Mouse (Mus musculus) hindbrain, embryonic 10.5 days (tissue): ENCODE measurements at regions not wholly inside any gene's neighbourhood (a gene's known extent, or its start where the extent isn't known, plus 50 kb on each side); places are given as distances from the start of the nearest gene placed in this dataset.

Experiments
- DNase-seq: peaks from one replicate; pipeline ENCODE4 v3.0.0-alpha.2; 2017; ENCODE audit warnings: low spot score
- H3K27ac ChIP-seq: fragments of 300-500 bp; sonication (generic); 2 replicates; pipeline ENCODE4 v1.5.1; 2016; ENCODE audit warnings: mild to moderate bottlenecking, moderate library complexity
- H3K27me3 ChIP-seq: fragments of 300-500 bp; sonication (generic); 2 replicates; pipeline ENCODE4 v1.6.1; 2016; ENCODE audit warnings: mild to moderate bottlenecking; ENCODE audit not compliant: poor library complexity, insufficient read depth, severe bottlenecking
- H3K36me3 ChIP-seq: fragments of 300-500 bp; sonication (generic); 2 replicates; pipeline ENCODE4 v1.6.1; 2016; ENCODE audit warnings: mild to moderate bottlenecking, moderate library complexity
- H3K4me1 ChIP-seq: fragments of 300-500 bp; sonication (generic); replicated peaks from 2 replicates; pipeline ENCODE4 v1.6.1; 2016; ENCODE audit warnings: mild to moderate bottlenecking
- H3K4me3 ChIP-seq: fragments of 300-500 bp; sonication (generic); 2 replicates; pipeline ENCODE4 v1.5.1; 2016; ENCODE audit warnings: mild to moderate bottlenecking, moderate library complexity
- H3K9me3 ChIP-seq: fragments of 300-500 bp; sonication (generic); 2 replicates; pipeline ENCODE4 v1.6.1; 2016; ENCODE audit warnings: mild to moderate bottlenecking, moderate library complexity
- WGBS: fragments of 180-500 bp; shearing (Covaris S2); methylation state at CpG from one replicate; pipeline ENCODE4 v1.1.7; 2016; 5-methylcytosine and 5-hydroxymethylcytosine counted together

DNA sequence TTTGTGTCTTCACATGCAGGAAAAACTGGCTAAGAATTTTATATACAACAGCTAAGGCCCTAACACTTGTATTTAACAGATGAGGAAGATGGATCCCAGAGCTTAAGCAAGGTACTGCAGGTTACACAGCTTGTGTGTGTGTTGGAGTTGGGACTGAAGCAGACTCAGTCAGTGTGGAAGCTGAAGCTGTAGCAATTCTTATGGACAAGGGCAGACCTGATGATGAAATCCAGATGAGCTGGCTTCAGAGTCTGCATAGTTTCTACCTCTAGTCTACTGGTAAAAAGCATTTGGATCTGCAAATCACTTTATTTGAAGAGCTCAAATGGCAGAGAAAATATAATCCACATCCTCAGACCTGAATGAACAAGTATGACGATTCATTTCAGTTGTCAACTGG lies 226.7 kb downstream of the Bcl2l11 start:
- H3K27ac ChIP-seq = no peak overlapping the region
- H3K4me3 ChIP-seq = no peak overlapping the region
- no peaks in the 10 kb centered on the region for H3K27me3 ChIP-seq
- no peaks in the 10 kb centered on the region for H3K36me3 ChIP-seq
- no peaks in the 10 kb centered on the region for H3K4me1 ChIP-seq
- WGBS = 81% methylated on average over 1 of the region's 1 CpGs
- H3K9me3 ChIP-seq = no peaks in the 10 kb centered on the region
- no peak for DNase-seq

DNA sequence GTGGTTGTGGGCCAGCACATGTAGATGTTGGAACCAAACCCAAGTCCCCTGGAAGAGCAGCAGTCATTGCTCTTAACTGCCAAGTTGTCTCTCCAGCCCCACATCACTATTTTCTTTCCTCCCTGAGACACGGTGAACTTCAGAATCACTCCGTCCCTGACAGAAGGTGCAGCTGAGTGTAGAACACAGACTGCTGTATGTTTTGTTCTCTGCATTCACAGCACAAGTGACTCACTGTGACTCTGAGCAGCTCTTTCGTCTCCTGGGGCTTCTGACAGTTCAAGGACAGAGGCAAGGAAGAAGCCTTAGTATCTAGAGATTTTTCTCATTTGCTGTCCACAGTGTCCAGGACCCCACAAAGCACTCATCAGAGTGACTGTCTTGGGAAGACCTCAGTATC lies 227.6 kb downstream of the Bcl2l11 start:
- H3K4me3 ChIP-seq = no peak overlapping the region
- no peak for DNase-seq
- no peaks in the 10 kb centered on the region for H3K4me1 ChIP-seq
- WGBS = 82% methylated on average over 3 of the region's 3 CpGs
- H3K27ac ChIP-seq = no peak overlapping the region
- no peaks in the 10 kb centered on the region for H3K27me3 ChIP-seq
- H3K36me3 ChIP-seq = no peaks in the 10 kb centered on the region
- no peaks in the 10 kb centered on the region for H3K9me3 ChIP-seq

DNA sequence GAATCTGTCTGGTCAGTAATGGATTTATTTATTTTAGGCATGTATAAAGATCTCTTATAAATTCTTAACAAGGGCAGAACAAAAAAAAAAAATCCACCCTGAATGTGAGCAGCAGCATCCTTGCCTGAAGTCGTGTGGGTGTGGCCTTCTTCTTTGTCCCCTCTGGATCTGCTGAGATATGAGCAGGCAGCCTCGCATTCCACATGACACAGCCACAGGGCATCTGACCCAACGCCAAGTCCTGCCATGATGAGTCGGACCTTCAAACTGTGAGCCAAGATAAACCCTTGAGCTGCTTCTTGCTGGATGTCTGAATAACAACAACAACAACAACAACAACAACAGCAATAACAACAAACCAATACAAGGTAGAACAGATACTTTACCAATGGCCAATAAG lies 230.5 kb downstream of the Bcl2l11 start:
- Histone ChIP-seq H3K4me3 (no peak overlapping the region), H3K4me1 (peaks cover 19% of the 10 kb centered on the region; the same call in 1 of the 2 replicates), H3K27ac (no peak overlapping the region), H3K27me3 (no peaks in the 10 kb centered on the region), H3K9me3 (no peaks in the 10 kb centered on the region), H3K36me3 (no peaks in the 10 kb centered on the region)
- WGBS = 88% methylated on average over 4 of the region's 4 CpGs
- no peak for DNase-seq

DNA sequence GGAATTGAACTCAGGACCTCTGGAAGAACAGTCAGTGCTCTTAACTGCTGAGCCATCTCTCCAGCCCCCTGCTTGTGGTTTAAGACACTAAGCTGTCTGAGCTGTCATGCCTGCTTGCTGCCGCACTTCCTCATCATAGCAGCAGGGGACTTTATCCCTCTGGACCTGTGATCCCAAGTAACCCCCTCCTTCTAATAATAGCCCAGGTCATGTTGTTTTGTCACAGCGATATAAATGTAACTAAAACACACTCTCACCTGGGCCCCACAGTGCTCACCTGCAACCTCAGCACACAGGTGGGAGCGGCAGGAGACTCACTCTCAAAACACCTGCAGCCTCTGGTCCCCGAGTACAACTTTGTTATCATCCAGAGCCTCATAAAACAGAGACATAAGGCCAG lies 231.9 kb upstream of the Spdye4c start:
- H3K27ac ChIP-seq = no peak overlapping the region
- no peaks in the 10 kb centered on the region for H3K27me3 ChIP-seq
- peaks cover 24% of the 10 kb centered on the region for H3K4me1 ChIP-seq
- 75% methylated on average over 4 of the region's 4 CpGs for WGBS
- no peaks in the 10 kb centered on the region for H3K36me3 ChIP-seq
- H3K9me3 ChIP-seq = no peaks in the 10 kb centered on the region
- H3K4me3 ChIP-seq = no peak overlapping the region
- no peak for DNase-seq

DNA sequence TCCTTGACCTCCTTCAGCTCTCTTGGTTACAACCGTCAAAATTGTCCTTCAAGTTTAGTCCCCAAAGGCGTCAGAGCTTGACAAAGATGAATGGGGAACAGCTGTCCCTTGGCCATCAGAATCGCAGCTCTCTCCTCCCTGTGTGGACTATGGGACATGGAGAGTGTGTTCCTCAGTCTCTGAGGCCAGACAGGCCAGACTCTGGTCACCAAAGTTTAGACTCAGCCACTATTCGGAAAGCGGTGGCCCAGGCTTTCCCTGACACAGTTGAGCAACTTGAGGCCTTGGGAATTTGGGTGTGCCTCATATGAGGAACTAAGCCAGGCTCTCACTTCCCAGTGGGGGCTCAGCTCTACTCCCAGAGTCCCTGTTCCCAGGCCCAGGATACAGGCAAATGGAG lies 230.5 kb upstream of the Spdye4c start:
- 75% methylated on average over 5 of the region's 5 CpGs for WGBS
- Histone ChIP-seq H3K27ac (no peak overlapping the region), H3K4me3 (no peak overlapping the region), H3K27me3 (no peaks in the 10 kb centered on the region), H3K36me3 (no peaks in the 10 kb centered on the region), H3K9me3 (no peaks in the 10 kb centered on the region), H3K4me1 (peaks cover 26% of the 10 kb centered on the region)
- no peak for DNase-seq

DNA sequence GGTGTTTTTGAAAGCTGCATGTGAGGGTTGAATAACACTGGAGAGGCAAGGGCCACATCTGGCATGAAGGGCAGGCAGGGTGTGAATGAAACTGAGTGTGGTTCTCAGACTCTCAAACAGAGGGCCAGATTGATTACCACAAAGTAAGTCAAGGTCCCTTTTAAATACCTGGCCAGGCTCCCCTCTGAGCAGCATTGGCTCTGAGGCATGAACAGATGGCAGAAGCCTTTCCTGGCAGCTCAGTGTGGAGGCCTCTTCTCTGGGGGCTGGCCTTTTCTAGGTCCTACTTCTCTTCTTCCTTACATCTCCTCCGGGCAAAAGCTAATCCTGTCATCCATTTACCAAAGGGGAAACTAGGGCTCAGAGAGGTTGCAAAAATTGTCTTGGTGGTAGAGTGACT lies 229.6 kb upstream of the Spdye4c start:
- H3K4me1 ChIP-seq = peaks cover 26% of the 10 kb centered on the region
- no peak overlapping the region for H3K27ac ChIP-seq
- no peak overlapping the region for H3K4me3 ChIP-seq
- H3K27me3 ChIP-seq = no peaks in the 10 kb centered on the region
- no peaks in the 10 kb centered on the region for H3K9me3 ChIP-seq
- 88% methylated on average over 1 of the region's 1 CpGs for WGBS
- H3K36me3 ChIP-seq = no peaks in the 10 kb centered on the region
- no peak for DNase-seq

DNA sequence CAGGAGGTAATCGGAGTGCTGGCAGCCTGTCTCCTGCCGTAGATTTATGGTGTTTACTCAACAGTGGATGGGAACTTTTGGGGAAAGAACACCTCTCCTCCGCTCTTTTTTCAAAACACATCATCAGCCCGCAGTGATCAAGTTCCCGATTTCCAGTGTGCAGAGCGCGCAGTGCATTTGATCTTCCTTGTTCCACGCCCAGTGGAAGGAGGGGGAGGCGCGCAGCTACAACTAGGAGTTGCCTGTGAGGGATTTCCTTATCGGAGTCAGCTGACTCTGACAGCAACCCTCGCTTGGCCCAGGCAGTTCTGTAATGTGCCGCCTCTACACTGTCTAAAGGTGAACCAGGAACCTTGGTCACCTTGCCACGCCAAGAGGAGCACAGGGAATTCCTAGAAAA lies 226.8 kb upstream of the Spdye4c start:
- H3K4me1 ChIP-seq = peaks cover 25% of the 10 kb centered on the region
- no peak overlapping the region for H3K4me3 ChIP-seq
- no peak overlapping the region for H3K27ac ChIP-seq
- H3K27me3 ChIP-seq = no peaks in the 10 kb centered on the region
- H3K9me3 ChIP-seq = no peaks in the 10 kb centered on the region
- no peak for DNase-seq
- H3K36me3 ChIP-seq = no peaks in the 10 kb centered on the region
- WGBS = 69% methylated on average over 14 of the region's 14 CpGs

DNA sequence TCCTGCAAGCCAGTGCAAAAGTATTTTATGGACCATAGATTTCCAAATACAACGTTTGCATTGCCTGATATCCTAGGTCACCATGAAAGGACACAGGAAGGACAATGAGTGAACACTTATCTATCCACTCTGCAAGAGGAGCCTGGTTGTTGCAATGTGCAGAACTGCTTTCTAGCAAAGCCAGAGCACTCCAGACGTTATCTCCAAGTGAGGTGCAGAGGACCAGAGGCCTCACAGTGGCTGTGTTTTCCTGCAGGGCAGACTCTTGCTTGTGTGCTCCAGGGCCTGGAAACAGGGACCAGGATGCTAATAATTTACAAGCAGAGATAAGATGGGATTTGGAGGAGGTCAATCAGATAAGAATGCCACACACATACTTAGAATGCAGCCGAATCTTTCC lies 226.0 kb upstream of the Spdye4c start:
- Histone ChIP-seq H3K4me3 (no peak overlapping the region), H3K9me3 (no peaks in the 10 kb centered on the region), H3K27ac (no peak overlapping the region), H3K36me3 (no peaks in the 10 kb centered on the region), H3K4me1 (peaks cover 17% of the 10 kb centered on the region), H3K27me3 (no peaks in the 10 kb centered on the region)
- no peak for DNase-seq
- 77% methylated on average over 3 of the region's 3 CpGs for WGBS

DNA sequence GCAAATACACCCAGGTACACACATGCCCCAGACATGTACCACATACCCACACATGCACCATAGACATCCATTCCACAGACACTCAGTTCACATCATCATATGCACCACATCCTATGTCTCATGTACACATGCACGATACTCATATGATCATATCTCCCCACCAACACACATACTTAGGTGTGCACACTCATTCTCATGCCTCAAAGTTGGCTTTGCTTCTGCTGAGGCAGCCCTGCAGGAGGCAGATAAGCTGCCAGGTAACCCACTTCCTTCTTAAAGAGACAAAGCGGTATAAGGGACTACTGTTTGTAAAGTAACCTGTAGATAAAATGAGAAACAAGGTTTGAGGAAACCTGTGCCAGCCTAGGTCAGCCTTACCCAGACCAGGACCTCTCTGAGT lies 225.2 kb upstream of the Spdye4c start:
- Histone ChIP-seq H3K27me3 (no peaks in the 10 kb centered on the region), H3K36me3 (no peaks in the 10 kb centered on the region), H3K4me1 (peaks cover 11% of the 10 kb centered on the region), H3K9me3 (no peaks in the 10 kb centered on the region), H3K27ac (no peak overlapping the region), H3K4me3 (no peak overlapping the region)
- whole genome bisulfite sequencing = 96% methylated on average over 2 of the region's 2 CpGs
- DNase-seq = no peak

DNA sequence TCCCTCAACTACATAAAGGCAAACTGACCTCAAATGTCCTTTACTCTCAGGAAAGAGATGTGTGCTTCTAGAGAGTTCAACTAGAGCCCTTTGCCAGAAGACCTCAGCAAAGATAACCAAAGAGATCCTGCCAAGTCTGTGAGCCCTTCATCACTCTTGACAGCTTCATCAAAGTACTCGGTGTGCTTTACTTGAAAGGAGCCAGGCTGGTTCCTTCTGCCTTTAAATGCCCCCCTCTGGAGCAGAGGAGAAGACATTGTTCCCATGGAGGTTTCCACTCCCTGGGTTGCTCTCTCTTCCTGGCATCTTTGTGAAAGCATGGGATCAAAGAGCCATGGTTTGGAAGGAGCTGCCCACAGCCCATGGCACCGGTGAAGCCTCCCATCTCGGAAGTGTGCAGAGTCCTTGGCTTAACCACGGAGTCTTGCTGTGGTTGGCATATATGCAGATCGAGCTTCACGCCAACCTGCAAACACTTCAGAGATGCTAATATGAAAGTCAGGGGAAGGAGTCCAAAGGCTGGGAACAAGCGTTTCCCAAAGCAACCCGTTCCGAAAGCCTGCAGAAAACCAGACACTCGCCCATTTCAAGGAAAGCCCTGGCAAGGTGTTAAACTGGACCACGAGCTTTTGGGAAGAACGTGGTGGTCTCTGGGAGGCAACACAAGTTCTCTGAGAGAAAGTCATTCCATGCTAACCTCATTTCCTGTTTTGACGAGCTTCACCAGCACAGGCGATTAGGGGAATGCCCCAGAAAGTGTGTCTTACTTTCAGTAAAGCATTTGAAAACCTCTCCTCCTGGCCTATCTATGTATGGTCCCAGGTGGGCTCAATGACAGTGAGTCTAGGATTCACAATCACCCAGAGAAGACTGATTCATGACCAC lies 223.5 kb upstream of the Spdye4c start:
- Histone ChIP-seq H3K4me1 (peaks cover 11% of the 10 kb centered on the region), H3K4me3 (no peak overlapping the region), H3K27ac (no peak overlapping the region), H3K27me3 (no peaks in the 10 kb centered on the region; the same call in 1 of the 2 replicates), H3K36me3 (no peaks in the 10 kb centered on the region), H3K9me3 (no peaks in the 10 kb centered on the region)
- DNase-seq = no peak
- WGBS = 88% methylated on average over 14 of the region's 14 CpGs

DNA sequence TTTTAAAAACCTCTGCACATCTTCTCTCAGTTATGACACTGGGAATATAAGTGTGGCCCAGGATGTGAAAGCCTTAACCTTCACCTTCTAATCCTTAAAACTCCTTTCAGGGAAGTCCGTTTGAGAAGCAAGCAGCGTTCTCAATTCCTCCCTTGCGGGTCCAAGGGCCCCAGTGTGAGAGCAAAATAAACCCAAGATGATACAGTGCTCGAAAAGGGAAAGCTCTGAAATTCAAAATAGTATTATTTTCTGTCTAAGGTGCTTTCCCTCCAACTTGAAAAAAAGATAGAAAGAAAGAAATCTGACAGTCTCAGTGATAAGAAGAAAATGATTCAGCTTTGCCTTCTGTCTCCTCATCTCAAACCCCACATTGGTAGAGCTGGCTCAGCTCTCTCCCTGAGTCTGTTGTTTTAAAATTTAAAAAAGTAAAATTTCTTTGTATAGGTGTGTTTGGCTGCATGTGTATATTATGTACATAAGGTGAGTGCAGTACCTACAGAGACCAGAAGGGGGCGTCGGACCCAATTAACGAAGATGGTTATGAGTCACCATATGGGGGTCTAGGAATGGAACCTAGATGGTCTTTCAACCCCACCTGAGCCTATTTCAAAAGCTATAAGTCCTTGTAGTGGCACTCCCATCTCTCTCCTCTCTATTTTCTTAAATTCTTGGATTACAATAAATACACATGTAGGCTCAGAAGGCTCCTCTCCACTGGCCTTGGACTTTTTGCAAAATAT lies 222.3 kb upstream of the Spdye4c start:
- Histone ChIP-seq H3K4me3 (no peak overlapping the region), H3K27ac (no peak overlapping the region), H3K27me3 (no peaks in the 10 kb centered on the region; the same call in 1 of the 2 replicates), H3K9me3 (no peaks in the 10 kb centered on the region), H3K4me1 (peaks cover 23% of the 10 kb centered on the region), H3K36me3 (no peaks in the 10 kb centered on the region)
- WGBS = 68% methylated on average over 7 of the region's 7 CpGs
- no peak for DNase-seq

DNA sequence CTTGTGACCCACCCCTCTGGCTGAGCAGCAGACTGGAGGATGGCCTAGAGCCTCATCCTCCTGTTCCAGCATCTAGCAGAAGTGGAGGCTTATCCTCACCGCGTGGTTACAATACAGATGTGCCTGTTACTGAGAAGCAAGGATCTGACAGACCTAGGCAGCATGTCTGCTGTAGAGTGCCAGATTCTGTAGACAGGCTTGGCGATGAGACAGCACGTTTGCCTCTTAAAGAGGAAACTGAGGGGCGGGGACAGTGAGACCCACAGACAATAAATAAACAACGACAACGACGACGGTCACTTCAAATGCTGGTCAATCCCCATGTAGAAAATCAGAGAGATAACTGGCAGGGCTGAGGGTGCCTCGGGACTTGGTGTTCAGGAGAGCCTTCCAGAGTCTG lies 220.2 kb upstream of the Spdye4c start:
- no peaks in the 10 kb centered on the region for H3K9me3 ChIP-seq
- DNase-seq = no peak
- peaks cover 22% of the 10 kb centered on the region for H3K4me1 ChIP-seq
- no peak overlapping the region for H3K27ac ChIP-seq
- no peaks in the 10 kb centered on the region for H3K36me3 ChIP-seq
- 86% methylated on average over 10 of the region's 10 CpGs for WGBS
- H3K27me3 ChIP-seq = no peaks in the 10 kb centered on the region; the same call in 1 of the 2 replicates
- no peak overlapping the region for H3K4me3 ChIP-seq

DNA sequence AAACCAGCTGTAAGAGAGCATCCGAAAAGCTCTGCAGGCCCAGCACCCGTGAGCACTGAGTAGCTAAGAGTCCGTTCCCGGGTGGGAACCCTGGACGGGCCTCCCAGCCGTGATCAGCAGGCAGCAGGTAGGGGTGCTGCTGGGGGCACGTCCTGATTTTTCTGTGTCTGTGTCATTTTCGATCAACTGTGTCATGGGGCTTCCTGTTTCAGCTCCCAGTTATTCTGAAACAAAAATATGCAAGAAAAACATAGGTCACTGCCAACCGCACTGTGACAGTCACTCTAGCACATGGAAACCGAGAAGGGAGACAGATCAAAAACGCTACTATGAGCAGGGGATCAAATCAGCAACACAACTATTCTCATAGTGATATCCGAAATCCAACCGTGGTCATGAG lies 218.8 kb upstream of the Spdye4c start:
- Histone ChIP-seq H3K27me3 (no peaks in the 10 kb centered on the region; the same call in 1 of the 2 replicates), H3K36me3 (no peaks in the 10 kb centered on the region), H3K27ac (no peak overlapping the region), H3K4me3 (no peak overlapping the region), H3K4me1 (peaks cover 22% of the 10 kb centered on the region), H3K9me3 (no peaks in the 10 kb centered on the region)
- WGBS = 87% methylated on average over 13 of the region's 13 CpGs
- no peak for DNase-seq
